Mouse (Mus musculus): ENCODE data around the gene Nol4l.

- TF ChIP-seq CTCF (IDR thresholded peaks at IDR 0.05; ENCODE audit: extremely low read depth, insufficient read length, insufficient replicate concordance, low read depth, low read length) (no peak), POLR2A (IDR thresholded peaks at IDR 0.05; ENCODE audit: low read depth, low read length) (no peak)
These were observed 15.0 kb upstream of the Nol4l start for GRCm38 (mm10) chr2:153544771-153545170.

Measured in small intestine, adult 2 months (tissue).